Mouse (Mus musculus) midbrain, embryonic 12.5 days (tissue): Measurements from ENCODE around the gene Psmd11. TPM values are rescaled to one million over a fixed set of nuclear protein-coding genes. Genes with fewer than 3 reads are reported as not detected.
"Not testable (repeated sequence)": the region's sequence is repeated elsewhere in the genome, so short reads cannot be mapped to it uniquely, and the experiment has no call there.

ENCODE experiments used
- ATAC-seq: fragments of 200-750 bp; cut with Nextera tagmentation; 2 replicates; pipeline ENCODE4 v1.8.0; 2017; ENCODE audit warnings: low read depth, moderate TSS enrichment, moderate library complexity; ENCODE audit not compliant: low FRiP score
- H3K27ac ChIP-seq: fragments of 300-500 bp; sonication (generic); replicated peaks from 2 replicates; pipeline ENCODE4 v1.5.1; 2016; ENCODE audit warnings: mild to moderate bottlenecking
- H3K27me3 ChIP-seq: fragments of 300-500 bp; sonication (generic); 2 replicates; pipeline ENCODE4 v1.6.1; 2016; ENCODE audit warnings: mild to moderate bottlenecking
- H3K36me3 ChIP-seq: fragments of 300-500 bp; sonication (generic); 2 replicates; pipeline ENCODE4 v1.6.1; 2016
- H3K4me1 ChIP-seq: fragments of 300-500 bp; sonication (generic); 2 replicates; pipeline ENCODE4 v1.6.1; 2016
- H3K4me2 ChIP-seq: fragments of 300-500 bp; sonication (generic); replicated peaks from 2 replicates; pipeline ENCODE4 v1.6.1; 2016; ENCODE audit warnings: mild to moderate bottlenecking, moderate library complexity
- H3K4me3 ChIP-seq: fragments of 300-500 bp; sonication (generic); 2 replicates; pipeline ENCODE4 v1.5.1; 2016; ENCODE audit warnings: mild to moderate bottlenecking
- H3K9ac ChIP-seq: fragments of 300-500 bp; sonication (generic); replicated peaks from 2 replicates; pipeline ENCODE4 v1.6.1; 2016; ENCODE audit warnings: mild to moderate bottlenecking, moderate library complexity
- H3K9me3 ChIP-seq: fragments of 300-500 bp; sonication (generic); 2 replicates; pipeline ENCODE4 v1.6.1; 2016; ENCODE audit warnings: mild to moderate bottlenecking
- WGBS: fragments of 180-500 bp; shearing (Covaris S2); methylation state at CpG from one replicate; pipeline ENCODE4 v1.1.7; 2016; 5-methylcytosine and 5-hydroxymethylcytosine counted together
- polyA plus RNA-seq: library from polyadenylated mRNA; unstranded; fragments of >200 nt; fragmentation: Nextera tagmentation; extraction: Ambion mirVana; gene quantifications from 2 replicates; pipeline ENCODE4 v1.2.1, GENCODE M21; 2016

Gene Psmd11
- polyA plus RNA-seq, 1 experiment from 2014 or later = 347 TPM

GRCm38 (mm10) chr11:80407878-80408277 lies 20.5 kb upstream of the Psmd11 start:
- H3K9ac ChIP-seq, H3K4me2 ChIP-seq, ATAC-seq, H3K27me3 ChIP-seq, H3K4me1 ChIP-seq, H3K4me3 ChIP-seq, H3K9me3 ChIP-seq, H3K27ac ChIP-seq: not testable (repeated sequence)
- peaks cover 58% of the 10 kb centered on the region for H3K36me3 ChIP-seq
- WGBS = 92% methylated on average over 6 of the region's 6 CpGs

DNA sequence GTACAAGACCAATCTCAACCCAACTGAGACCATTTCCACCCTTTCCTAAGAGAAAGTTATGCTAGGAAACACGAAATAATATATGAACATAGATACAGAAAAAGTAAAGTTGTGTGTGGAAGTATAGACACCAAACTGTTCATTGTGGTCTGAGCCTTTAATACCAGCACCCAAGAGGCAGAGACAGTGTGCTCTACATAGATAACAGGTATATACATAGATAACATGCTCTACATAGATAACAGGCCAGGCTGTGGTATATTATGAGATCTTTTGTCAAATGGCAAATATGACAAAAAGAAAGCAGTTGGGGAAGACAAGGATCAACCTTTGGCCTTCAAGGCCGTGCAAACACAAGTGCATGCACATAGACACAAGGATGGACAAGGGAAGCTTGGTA lies 18.0 kb upstream of the Psmd11 start:
- Histone ChIP-seq H3K27me3 (no peaks in the 10 kb centered on the region), H3K4me2 (no peak overlapping the region), H3K4me3 (no peak overlapping the region), H3K4me1 (no peaks in the 10 kb centered on the region), H3K9ac (no peak overlapping the region), H3K36me3 (peaks cover 51% of the 10 kb centered on the region), H3K27ac (no peak overlapping the region), H3K9me3 (no peaks in the 10 kb centered on the region)
- WGBS = 96% methylated on average over 2 of the region's 2 CpGs
- ATAC-seq = no peak

DNA sequence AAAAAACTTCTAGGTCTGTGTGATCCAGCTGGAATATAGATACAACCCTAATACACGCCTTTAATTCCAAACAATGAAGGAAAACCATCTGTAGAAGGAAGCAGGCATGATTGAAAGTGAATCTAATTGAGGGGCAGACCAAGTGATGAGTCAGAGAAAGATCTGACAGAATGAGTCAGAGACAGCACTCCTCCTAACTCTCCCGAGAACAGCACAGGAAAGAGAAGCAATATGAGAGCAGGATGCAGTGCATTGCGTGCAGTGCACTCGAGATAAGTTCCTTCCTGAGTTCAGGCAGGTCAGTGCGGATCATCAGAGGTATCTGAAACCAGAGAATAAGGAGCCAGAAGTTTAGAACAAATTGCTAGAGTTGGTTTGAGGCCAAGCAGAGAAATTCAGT lies 11.3 kb upstream of the Psmd11 start:
- H3K9me3 ChIP-seq = no peaks in the 10 kb centered on the region
- WGBS = 96% methylated on average over 5 of the region's 5 CpGs
- H3K4me2 ChIP-seq = no peak overlapping the region
- peaks cover 25% of the 10 kb centered on the region for H3K36me3 ChIP-seq
- H3K27ac ChIP-seq = no peak overlapping the region
- H3K4me1 ChIP-seq = no peaks in the 10 kb centered on the region
- ATAC-seq = no peak
- no peak overlapping the region for H3K4me3 ChIP-seq
- no peaks in the 10 kb centered on the region for H3K27me3 ChIP-seq
- no peak overlapping the region for H3K9ac ChIP-seq

- H3K9me3 ChIP-seq = no peaks in the 10 kb centered on the region
- H3K36me3 ChIP-seq = peaks cover 20% of the 10 kb centered on the region
- no peak overlapping the region for H3K4me2 ChIP-seq
- no peaks in the 10 kb centered on the region for H3K4me1 ChIP-seq
- no peak for ATAC-seq
- no peaks in the 10 kb centered on the region for H3K27me3 ChIP-seq
- H3K4me3 ChIP-seq = no peak overlapping the region
- no peak overlapping the region for H3K9ac ChIP-seq
- no peak overlapping the region for H3K27ac ChIP-seq
- WGBS = 85% methylated on average over 1 of the region's 1 CpGs
Observed at GRCm38 (mm10) chr11:80419743-80420142, 8.7 kb upstream of the Psmd11 start.

DNA sequence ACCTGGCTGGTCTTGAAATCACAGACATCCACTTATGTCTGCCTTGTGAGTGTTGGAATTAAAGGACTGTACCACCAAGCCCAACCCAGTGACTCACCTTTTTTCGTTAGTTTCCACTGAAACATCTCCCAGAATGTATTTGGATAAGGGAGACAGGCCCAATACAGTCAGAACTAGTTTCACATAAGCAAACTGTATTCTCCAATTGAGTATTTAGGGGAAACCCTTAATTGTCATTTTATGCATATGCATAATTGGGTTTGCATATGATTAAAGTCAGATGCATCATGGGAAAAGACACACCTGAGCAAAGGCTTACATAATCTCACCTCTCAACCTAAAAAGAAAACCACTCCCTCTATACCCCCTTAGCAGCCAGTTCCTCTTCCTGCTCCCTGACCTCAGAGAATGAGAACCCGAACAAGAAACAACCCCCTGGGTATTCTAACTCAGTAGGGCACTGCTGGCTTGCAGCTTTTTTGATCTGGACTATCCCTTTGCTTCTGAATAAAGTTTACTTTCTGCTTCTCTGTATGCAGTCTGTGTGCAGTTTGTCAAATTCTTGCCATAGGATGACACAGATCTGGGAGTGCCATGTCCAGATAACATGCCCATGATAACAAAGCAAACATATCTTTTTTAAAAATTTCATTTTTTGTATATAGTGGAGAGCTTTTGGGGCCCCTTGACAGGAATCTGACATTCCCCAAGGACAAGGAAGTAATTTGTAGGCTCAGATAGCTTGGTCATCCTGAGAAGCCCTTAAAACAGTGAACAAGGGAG lies 8.0 kb upstream of the Psmd11 start:
- Histone ChIP-seq H3K4me2 (no peak overlapping the region), H3K27me3 (no peaks in the 10 kb centered on the region), H3K9ac (no peak overlapping the region), H3K4me3 (no peak overlapping the region), H3K9me3 (no peaks in the 10 kb centered on the region), H3K27ac (no peak overlapping the region), H3K4me1 (no peaks in the 10 kb centered on the region), H3K36me3 (peaks cover 14% of the 10 kb centered on the region)
- no peak for ATAC-seq
- 67% methylated on average over 2 of the region's 2 CpGs for WGBS

DNA sequence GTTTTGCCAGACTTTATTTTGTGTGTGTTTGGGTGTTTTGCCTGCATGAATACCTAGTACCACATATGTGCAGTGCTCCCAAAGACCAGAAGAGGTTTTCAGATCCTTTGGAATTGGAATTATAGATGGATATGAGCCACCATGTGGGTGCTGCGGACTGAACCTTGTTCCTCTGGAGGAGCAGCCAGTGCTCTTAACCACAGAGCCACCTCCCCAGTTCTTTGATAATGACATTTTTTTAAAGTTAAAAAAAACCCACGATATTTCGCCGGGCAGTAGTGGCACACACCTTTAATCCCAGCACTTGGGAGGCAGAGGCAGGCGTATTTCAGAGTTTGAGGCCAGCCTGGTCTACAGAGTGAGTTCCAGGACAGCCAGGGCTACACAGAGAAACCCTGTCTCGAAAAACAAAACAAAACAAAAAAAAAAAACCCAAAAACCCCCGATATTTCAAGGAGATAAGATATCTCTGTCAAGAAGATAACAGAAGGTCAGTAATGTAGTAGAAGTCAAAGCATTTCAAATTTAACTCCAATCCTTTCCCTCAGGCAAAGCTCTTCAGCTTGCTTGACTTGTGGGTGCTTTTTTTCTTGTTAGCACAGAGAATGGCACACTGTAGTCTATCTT lies 6.9 kb upstream of the Psmd11 start:
- Histone ChIP-seq H3K4me3 (no peak overlapping the region), H3K27ac (no peak overlapping the region), H3K9me3 (no peaks in the 10 kb centered on the region), H3K36me3 (peaks cover 8% of the 10 kb centered on the region), H3K27me3 (no peaks in the 10 kb centered on the region), H3K4me2 (no peak overlapping the region), H3K9ac (no peak overlapping the region), H3K4me1 (no peaks in the 10 kb centered on the region)
- no peak for ATAC-seq
- 91% methylated on average over 7 of the region's 7 CpGs for WGBS

- ATAC-seq = no peak
- 81% methylated on average over 2 of the region's 2 CpGs for WGBS
- Histone ChIP-seq H3K27me3 (no peaks in the 10 kb centered on the region), H3K4me3 (no peak overlapping the region), H3K4me2 (no peak overlapping the region), H3K9me3 (no peaks in the 10 kb centered on the region), H3K36me3 (no peaks in the 10 kb centered on the region), H3K9ac (no peak overlapping the region), H3K4me1 (peaks cover 5% of the 10 kb centered on the region), H3K27ac (no peak overlapping the region)
Observed at GRCm38 (mm10) chr11:80424691-80425090, 3.7 kb upstream of the Psmd11 start.

DNA sequence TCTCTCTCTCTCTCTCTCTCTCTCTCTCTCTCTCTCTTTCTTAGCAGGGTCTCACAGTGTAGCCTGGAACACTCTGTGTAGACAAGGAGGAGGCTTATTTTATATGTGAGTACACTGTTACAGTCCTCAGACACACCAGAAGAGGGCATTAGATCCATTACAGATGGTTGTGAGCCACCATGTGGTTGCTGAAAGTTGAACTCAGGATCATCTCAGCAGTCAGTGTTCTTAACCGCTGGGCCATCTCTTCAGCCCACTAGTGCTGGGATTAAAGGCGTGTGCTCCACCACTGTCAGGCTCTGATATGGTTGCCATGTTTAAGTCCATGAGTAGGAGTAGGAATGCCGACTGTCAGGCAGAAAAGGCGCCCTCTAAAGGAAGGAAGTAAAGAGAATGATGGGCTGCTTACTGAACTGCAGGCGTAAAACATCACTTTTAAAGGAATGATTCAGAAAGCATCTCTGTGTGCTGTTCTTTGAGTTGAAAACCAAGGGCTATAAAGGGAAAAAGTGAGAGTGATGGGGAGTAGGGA lies 3.1 kb upstream of the Psmd11 start:
- Histone ChIP-seq H3K4me1 (peaks cover 9% of the 10 kb centered on the region), H3K9ac (no peak overlapping the region), H3K27ac (no peak overlapping the region), H3K36me3 (no peaks in the 10 kb centered on the region), H3K4me3 (no peak overlapping the region), H3K27me3 (no peaks in the 10 kb centered on the region), H3K4me2 (no peak overlapping the region), H3K9me3 (no peaks in the 10 kb centered on the region)
- ATAC-seq = no peak
- 64% methylated on average over 5 of the region's 5 CpGs for WGBS

DNA sequence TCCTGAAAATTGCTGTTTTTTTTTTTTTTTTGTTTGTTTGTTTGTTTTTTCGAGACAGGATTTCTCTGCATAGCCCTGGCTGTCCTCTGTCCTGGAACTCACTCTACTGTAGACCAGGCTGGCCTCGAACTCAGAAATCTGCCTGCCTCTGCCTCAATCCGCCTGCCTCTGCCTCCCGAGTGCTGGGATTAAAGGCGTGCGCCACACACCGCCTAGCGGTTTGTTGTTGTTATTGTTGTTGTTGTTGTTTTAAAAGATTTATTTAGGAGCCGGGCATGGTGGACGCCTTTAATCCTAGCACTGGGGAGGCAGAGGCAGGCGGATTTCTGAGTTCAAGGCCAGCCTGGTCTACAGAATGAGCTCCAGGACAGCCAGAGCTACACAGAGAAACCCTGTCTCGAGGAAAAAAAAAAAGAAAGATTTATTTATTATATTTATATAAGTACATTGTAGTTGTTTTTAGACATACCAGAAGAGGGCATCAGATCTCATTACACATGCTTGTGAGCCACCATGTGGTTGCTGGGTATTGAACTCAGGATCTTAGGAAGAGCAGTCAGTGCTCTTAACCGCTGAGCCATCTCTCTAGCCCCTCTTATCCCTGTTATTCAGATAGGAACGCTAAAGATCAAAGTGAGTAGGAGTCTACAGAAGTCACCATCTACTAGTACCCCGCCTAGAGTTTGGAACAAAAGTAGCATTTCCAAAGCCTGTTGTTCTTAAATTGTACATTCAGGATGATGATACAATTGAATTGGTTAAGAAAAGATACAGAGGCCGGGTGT lies 2.2 kb upstream of the Psmd11 start:
- H3K4me1 ChIP-seq, H3K9ac ChIP-seq, ATAC-seq, H3K4me2 ChIP-seq, H3K36me3 ChIP-seq, H3K27me3 ChIP-seq, H3K4me3 ChIP-seq, H3K9me3 ChIP-seq, H3K27ac ChIP-seq: not testable (repeated sequence)
- 84% methylated on average over 16 of the region's 16 CpGs for WGBS

GRCm38 (mm10) chr11:80429009-80429475 lies 627 bp downstream of the Psmd11 start:
- 1% methylated on average over 37 of the region's 37 CpGs for WGBS
- peak overlapping the region; percentile 100 for H3K4me3 ChIP-seq
- peaks cover 9% of the 10 kb centered on the region for H3K4me1 ChIP-seq
- peak overlapping the region; percentile 97 for H3K9ac ChIP-seq
- H3K9me3 ChIP-seq = no peaks in the 10 kb centered on the region
- H3K27me3 ChIP-seq = no peaks in the 10 kb centered on the region
- H3K4me2 ChIP-seq = peak overlapping the region; percentile 76
- peaks cover 24% of the 10 kb centered on the region for H3K36me3 ChIP-seq
- ATAC-seq = no peak
- peak overlapping the region; percentile 90 for H3K27ac ChIP-seq

DNA sequence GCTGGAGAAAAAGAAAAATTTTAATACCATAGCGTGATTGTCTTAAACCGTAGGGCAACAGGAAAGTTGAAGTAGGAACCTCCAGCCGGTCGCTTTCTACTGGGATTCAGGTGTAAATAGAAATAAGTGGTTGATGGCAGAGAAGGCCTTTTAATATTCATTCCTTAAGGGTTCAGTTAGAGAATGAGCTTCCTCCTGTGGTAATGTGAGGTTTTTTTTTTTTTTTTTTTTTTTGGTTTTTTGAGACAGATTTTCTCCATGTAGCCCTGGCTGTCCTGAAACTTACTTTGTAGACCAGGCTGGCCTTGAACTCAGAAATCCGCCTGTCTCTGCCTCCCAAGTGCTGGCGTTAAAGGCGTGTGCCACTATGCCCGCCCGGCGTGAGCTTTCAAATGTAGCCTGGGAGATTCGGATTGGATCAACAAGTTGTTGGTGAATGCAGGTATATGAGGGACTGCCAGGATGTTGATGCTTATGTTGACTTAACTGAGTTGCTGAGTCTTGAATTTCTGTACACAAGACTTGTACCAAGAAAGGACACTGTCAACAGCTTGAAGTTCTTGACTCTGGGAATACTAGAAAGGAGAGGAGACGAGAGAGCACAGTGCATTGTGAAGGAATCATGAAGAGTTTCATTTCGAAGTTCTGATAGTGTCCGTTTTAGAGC lies 1.2 kb downstream of the Psmd11 start:
- H3K9me3 ChIP-seq = no peaks in the 10 kb centered on the region
- H3K27ac ChIP-seq = no peak overlapping the region
- peaks cover 27% of the 10 kb centered on the region for H3K36me3 ChIP-seq
- peak overlapping the region; percentile 76 for H3K4me2 ChIP-seq
- H3K4me3 ChIP-seq = peak overlapping the region; percentile 100
- 63% methylated on average over 14 of the region's 14 CpGs for whole genome bisulfite sequencing
- no peaks in the 10 kb centered on the region for H3K27me3 ChIP-seq
- H3K9ac ChIP-seq = peak overlapping the region; percentile 97
- ATAC-seq = no peak
- peaks cover 9% of the 10 kb centered on the region for H3K4me1 ChIP-seq
